Mouse (Mus musculus): ENCODE data around the gene Birc6. TPM values are rescaled to one million over a fixed set of nuclear protein-coding genes. Genes with fewer than 3 reads are reported as not detected.
A peak's percentile ranks its signal among the peaks of the same experiment; 100 is the strongest.

Gene Birc6
- 100 to 1,000 TPM; 138 to 143 TPM for total RNA-seq (2021)
- long read RNA-seq, partial matches to known transcripts, result 2 of 6 reads
- long read RNA-seq, other reads (novel, unspliced or antisense), result 4 of 6 reads

- DNase-seq (ENCODE audit: low spot score in 2 of 2), result peak; percentile 99 to 100
These were observed at the start of gene Birc6 for GRCm38 (mm10) chr17:74527729-74528607. TSS of gene Birc6 (plus strand) at chr17:74528295.

DNA sequence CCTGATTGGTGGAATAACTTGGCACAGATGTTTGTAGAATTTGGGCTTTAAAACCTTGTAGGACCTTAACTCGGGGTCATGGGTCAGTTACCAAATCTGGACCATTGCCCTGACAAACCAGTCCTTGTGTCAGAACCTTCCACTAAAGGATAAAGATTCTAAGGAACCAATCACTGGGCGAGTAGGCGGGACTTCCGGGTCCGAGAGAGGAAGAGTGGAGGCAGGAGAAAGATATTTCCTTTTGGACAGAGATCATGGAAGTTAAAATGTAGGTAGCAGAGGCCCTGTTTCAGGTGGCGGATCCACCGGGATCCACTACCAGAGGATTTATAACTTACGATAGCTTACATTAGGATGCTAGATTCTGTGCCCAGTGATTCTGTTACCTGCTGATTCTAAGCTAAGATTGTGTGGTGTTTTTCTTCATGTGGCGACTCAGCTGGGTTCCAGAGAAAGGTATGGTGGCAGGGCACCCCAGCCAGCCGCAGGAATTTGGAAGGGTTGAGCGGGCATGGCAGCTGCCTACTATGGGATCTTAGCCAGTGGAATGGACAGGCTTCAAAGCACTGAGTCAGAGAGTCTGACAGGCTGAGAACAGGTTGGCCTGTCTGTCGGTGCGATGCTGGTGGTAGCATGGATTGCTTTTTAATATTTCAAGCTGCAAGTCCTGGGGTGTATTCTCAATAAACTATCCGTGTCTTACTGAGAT, 47.6 kb upstream of the Birc6 start:
- DNase-seq (ENCODE audit: low spot score in 2 of 2), result no peak

DNA sequence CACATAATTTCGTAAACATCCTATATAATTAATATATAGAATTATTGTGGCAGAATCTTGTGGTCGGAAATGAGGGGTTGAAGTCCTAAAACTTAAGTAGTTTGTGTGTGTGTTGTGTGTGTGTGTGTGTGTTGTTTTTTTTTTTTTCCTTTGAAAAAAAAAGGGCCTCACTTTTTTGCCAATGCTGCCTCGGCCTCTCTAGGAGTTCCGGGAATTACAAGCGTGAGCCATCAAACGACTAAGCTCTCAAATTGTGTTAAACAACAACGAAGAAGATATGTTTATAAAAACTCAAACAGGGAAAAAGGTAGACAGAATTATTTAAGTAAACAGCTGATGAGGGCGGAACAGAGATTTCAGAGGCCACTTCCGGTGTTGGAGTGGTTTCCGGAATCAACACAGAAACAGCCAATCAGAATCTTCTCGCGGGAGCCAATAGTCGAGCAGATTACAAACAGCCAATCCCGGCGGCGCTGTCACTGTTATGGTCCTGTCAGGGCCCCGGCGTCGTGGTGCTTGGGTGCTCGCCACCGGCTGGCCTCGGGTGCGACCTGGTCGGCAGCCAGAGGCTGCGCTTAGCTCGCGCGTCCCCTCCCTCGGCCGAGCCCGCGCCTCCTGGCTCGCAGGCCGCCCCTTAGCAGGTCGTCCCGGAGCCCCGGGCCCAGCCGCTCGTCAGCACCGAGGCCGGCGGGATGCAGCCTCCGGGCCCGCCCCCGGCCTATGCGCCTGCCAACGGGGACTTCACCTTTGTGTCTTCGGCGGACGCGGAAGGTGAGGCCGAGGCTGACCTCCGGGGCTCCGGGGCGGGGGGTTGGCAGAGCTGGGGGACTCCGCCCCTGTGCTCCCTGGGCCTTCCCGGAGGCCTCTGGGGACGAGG, 38.8 kb upstream of the Birc6 start, which contains the start of gene Yipf4:
TSS of gene Yipf4 (plus strand) at position 470 of the 877 bp plus-strand sequence.
- DNase-seq (ENCODE audit: low spot score in 2 of 2), result peak; percentile 97 to 98

GRCm38 (mm10) chr17:74489901-74490220, 38.2 kb upstream of the Birc6 start:
- DNase-seq (ENCODE audit: low spot score in 2 of 2), result no peak

DNA sequence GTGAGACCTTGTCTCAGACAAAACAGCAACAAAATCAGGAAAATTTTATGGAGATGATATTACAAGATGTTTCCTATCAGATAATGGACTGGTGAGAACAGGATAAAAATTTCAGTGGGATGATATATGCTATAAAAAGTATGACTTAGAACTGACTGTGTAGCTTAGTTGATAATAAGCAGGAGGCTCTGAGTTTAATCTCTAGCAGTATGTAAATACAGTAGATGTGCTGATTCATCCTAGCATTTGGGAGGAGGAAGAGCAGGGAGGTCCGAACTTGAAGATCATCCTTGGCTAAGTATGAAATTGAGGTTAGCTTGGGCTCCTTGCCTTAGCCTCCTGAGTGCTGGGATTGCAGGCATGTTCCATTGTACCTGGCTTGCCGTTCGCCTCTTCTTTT, 36.5 kb upstream of the Birc6 start:
- no peak for DNase-seq (ENCODE audit: low spot score in 2 of 2)

DNA sequence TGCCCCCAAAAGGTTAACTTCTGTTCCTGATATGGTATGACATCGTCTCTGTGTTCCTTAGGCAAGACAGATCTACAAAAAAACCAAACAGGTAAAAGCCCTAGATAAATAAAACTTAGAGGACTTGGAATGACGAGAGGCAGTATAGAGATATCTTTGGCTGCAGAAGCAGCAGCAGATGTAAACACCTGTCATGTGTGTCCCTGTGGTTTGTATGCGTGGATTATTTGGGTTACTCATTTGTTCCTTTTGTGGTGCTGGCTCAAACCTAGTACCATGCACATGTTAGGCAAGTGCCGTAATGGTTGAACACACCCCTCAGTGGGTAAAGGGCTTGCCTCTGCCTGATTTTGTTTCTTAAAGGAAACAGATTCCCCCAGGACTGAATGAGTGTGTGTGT, 27.9 kb upstream of the Birc6 start:
- no peak for DNase-seq (ENCODE audit: low spot score in 2 of 2)

- no peak for DNase-seq (ENCODE audit: low spot score in 2 of 2)
These were observed 27.0 kb upstream of the Birc6 start for GRCm38 (mm10) chr17:74501085-74501484.

GRCm38 (mm10) chr17:74507934-74508333, 20.2 kb upstream of the Birc6 start:
- no peak for DNase-seq (ENCODE audit: low spot score in 2 of 2)

DNA sequence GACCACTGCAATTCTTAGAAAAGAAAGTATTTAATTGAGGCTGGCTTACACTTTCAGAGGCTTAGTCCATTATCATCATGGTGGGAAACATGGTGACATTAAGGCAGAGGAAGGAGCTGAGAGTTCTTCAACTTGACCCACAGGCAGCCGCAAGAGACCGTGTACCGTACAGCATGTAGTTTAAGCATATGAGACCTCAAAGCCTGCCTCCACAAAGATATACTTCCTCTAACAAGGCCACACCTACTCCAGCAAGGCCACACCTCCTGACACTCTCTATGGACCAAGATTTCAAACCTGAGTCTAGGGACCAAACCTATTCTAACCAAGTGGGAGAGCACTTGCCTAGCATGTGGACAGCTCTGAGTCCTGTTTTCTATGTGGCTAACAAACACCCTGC, 19.5 kb upstream of the Birc6 start:
- no peak for DNase-seq (ENCODE audit: low spot score in 2 of 2)

- DNase-seq (ENCODE audit: low spot score in 2 of 2), result no peak
These were observed 15.8 kb upstream of the Birc6 start for GRCm38 (mm10) chr17:74512308-74512707.

DNA sequence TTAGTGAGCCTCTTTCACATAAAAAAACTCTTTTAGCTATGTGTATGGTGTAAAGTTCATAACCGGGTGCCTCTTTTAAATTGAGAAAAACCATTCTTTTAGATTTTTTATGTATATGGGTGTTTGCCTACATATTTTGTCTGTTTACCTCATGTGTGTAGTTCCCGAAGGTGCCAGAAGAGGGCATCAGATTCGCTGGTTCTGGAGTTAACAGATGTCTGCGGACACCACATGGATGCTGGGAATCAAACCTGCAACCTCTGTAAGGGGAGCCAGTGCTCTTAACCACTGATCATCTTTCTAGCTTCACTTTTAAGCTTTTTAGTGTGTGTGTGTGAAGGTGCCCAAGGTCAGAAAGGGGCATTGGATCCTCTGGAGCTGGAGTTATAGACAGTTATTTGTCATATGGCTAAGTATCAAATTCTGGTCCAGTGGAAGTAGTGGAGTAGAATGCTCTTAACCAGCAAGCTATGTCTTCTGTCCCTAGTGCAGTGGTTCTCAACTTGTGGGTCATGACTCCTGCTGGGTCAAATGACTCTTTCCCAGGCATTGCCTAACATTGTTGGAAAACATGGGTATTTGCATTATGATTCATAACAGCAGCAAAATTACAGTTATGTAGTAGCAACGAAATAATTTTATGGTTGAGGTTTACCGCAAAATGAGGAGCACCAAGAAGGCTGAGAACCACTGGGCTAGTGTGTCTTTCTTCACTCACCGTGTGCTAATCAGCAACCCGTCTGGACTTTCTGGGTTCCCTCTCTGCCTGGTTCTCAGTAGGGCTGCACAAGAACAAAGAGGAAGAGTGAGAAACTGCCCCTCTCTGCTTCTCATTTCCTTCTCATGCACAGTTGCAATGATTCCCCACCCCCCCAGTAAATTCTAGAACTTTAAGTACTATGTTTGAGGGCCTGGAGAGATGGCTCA, 5.0 kb upstream of the Birc6 start:
- DNase-seq (ENCODE audit: low spot score in 2 of 2), result no peak

DNA sequence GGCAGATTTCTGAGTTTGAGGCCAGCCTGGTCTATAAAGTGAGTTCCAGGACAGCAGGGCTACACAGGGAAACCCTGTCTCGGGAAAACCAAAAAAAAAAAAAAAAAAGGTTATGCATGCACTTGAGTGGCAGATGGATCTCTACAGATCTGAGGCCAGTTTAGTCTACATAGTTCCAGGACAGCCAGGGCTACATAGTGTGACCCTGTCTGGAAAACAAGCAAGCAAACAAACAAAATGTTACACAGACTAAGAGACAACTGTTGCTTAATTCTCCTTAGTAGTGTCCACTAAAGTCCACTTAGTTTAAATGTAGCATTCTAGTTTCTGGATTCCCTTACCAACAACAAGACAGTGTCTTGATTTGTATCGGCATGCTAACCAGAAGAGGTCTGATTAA, 2.0 kb upstream of the Birc6 start:
- DNase-seq (ENCODE audit: low spot score in 2 of 2), result no peak

DNA sequence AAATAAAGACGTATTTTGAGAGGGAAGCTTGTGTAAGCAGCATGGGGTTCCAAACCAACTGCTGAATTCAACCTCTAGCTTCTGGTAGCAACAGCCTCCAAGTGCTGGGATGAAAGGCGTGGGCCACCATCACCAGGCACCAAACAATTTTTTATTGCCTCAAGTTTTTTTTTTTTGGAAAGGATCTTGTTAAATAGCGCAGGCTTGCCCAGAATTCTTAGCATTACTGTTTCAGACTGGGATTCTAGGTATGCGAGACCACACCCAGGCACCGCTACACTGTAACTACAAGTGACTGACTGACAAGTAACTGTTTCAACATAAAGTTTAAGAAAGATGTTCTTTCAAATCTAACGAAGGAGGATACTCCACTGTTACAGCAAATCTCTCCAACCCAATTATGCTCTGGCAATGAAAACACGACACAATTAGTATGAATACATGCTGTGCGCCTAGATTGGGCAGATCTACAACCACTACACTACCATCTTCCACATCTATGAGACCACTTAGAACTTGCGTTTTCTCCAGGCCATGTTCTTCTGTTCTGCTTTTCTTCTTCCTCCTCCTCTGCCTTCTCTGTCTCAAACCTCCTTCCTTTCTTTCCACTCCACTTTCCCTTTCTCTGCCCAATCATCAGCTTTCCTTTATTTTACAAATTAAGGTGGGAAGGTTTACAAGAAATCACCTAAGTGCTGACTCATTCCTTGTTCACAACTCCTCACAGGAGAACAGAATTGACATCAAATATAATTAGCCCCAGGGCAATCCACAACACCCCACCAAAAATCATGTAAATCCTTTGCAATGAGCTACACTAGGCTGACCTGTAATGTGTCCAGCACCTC, 1.1 kb upstream of the Birc6 start:
- DNase-seq (ENCODE audit: low spot score in 2 of 2), result no peak

DNA sequence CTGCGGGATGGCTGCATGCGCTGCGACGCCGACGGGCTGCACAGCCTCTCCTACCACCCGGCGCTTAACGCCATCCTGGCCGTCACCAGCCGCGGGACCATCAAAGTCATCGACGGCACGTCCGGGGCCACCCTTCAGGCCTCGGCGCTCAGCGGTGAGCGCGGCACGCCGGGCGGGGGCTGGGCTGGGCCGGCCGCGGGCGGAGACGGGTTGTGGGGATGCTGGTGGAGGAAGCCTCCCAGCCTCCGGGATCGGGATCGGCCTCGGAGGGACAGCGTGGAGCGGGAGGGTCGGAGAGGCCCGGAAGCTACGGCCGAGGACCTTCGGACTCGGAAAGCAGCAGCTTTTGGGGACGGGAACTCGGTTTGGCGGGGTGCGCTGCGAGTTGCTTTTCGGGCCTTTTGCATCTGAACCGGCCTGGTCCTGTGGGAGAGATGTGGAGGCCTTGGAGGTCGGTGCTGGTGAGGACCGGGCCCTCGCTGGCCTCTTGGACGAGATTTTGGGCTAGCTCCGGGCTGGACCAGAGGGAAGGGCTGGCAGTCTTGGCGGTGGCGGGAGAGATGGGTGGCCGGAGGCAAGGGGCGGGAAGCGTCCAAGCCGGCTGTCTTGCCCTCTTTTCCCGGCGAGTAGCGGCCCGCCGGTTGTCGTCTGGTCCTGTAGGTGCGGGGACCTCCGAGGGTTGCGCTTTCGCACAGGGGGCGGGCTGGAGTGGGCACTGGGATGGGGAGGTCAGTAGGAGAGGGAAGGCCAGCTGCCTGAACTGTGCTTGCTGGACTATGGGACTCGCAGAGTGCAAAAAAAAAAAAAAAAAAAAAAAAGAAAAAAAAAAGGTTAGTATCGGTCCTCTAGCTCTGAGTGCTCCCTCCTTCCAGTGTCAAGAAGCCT, 795 bp downstream of the Birc6 start:
- DNase-seq (ENCODE audit: low spot score in 2 of 2), result no peak

GRCm38 (mm10) chr17:74529533-74529824, 1.4 kb downstream of the Birc6 start:
- DNase-seq (ENCODE audit: low spot score in 2 of 2), result no peak

DNA sequence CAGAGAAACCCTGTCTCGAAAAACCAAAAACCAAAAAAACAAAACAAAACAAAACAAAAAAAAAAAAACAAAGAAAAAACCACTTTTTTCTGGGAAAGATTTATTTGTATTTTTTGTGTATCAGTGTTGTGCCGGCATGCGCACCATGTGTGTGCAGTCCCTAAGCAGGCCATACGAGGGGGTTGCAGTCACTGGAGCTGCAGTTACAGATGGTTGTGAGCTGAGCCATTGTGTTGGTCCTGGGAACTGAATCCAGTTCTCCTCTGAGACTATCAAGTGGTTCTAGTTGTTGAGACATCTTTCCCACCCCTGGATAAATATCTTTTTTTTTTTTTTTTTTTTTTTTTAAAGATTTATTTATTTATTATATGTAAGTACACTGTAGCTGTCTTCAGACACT, 6.9 kb downstream of the Birc6 start:
- no peak for DNase-seq (ENCODE audit: low spot score in 2 of 2)

GRCm38 (mm10) chr17:74537526-74537925, 9.4 kb downstream of the Birc6 start:
- DNase-seq (ENCODE audit: low spot score in 2 of 2), result no peak

DNA sequence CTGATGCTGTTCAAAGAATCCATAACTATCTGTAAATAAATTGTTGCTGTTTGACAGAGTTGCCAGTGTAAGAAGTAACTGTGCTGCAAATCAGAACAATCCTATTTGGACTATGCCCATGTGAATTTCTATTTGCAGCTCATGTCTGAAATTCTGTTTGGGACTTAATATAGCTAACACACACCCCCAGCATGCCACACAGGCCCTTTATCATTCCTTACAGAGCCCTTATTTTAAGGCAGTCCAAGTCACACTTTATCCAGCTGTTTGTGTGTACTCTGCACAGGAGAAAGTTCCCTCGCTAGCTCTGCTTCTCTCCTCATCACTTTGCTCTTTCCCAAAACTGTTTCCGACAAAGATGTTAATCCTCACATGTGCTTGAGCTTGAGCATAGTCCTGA, 15.5 kb downstream of the Birc6 start:
- DNase-seq (ENCODE audit: low spot score in 2 of 2), result no peak

GRCm38 (mm10) chr17:74554118-74554517, 26.0 kb downstream of the Birc6 start:
- DNase-seq (ENCODE audit: low spot score in 2 of 2), result no peak

Measured in layer of hippocampus, postnatal 10 days (tissue).